Mouse (Mus musculus): Measurements from ENCODE around the gene Srgap3. TPM values are rescaled to one million over a fixed set of nuclear protein-coding genes. Genes with fewer than 3 reads are reported as not detected.

The Srgap3 gene
- total and polyA plus RNA-seq, 2 experiments from 2014 or later: 0.33 TPM; not detected in 1

DNA sequence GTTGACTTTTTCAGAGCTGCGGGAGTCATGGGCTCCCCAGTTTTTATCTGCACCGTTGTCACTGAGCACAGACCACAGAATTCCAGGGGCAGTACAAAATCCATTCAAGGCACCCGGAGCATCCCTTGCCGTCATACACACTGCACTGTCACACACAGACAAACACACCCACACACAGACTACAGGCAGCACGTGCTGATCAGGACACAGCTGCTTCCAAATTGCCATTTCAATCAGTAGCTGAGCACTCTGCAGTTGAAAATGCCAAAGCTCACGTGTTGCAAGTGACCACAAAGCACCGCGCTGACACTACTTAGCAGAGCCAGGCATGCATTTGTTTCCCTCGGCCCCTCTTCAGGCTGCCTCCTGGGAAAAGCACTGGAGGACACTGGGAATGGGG is 7.8 kb downstream of the Srgap3 start:
- no peak overlapping the region for H3K27ac ChIP-seq (ENCODE audit: low read depth)
- ATAC-seq (ENCODE audit: insufficient read depth, low read depth) (no peak), DNase-seq (ENCODE audit: low spot score) (no peak)
- H3K4me2 ChIP-seq (ENCODE audit: low read depth, low read length): no peak overlapping the region
- no peaks in the 10 kb centered on the region for H3K36me3 ChIP-seq (replicated peaks; ENCODE audit: control insufficient read depth, insufficient read depth, low read length)
- H3K9me3 ChIP-seq (replicated peaks; ENCODE audit: control insufficient read depth, low read length): no peaks in the 10 kb centered on the region
- H3K4me3 ChIP-seq (ENCODE audit: low read depth, low read length): no peak overlapping the region
- H3K4me1 ChIP-seq (ENCODE audit: control insufficient read depth, insufficient read depth): no peaks in the 10 kb centered on the region
- WGBS: 78% methylated on average over 9 of the region's 9 CpGs
- H3K9ac ChIP-seq (replicated peaks; ENCODE audit: low read depth, low read length): no peak overlapping the region
- H3K27me3 ChIP-seq (ENCODE audit: control insufficient read depth, insufficient read depth, low read length): no peaks in the 10 kb centered on the region
- TF ChIP-seq EP300 (IDR thresholded peaks at IDR 0.05; ENCODE audit: low read depth) (no peak), CTCF (IDR thresholded peaks at IDR 0.05; ENCODE audit: low read depth) (no peak)

DNA sequence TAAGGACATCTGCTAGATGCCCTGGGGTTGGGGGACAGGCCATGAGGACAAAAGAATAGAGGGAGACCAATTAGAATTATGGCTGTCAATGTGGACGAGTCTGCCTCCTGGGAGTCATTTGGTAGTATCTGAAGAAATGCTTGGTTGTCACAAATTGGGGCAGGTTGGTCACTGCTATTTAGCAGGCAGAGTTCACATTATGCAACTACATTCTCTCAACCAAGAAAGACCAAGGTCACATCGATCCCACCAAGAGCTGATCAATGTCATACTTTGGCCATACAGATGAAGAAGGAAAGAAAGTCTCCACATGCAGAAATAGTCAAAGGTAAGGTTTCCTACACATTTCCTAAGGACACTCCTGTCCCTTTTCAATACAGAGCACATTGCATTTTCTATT is 9.3 kb downstream of the Srgap3 start:
- H3K36me3 ChIP-seq (replicated peaks; ENCODE audit: control insufficient read depth, insufficient read depth, low read length): no peaks in the 10 kb centered on the region
- no peak overlapping the region for H3K9ac ChIP-seq (replicated peaks; ENCODE audit: low read depth, low read length)
- DNase-seq (ENCODE audit: low spot score) (no peak), ATAC-seq (ENCODE audit: insufficient read depth, low read depth) (no peak)
- no peaks in the 10 kb centered on the region for H3K27me3 ChIP-seq (ENCODE audit: control insufficient read depth, insufficient read depth, low read length)
- no peak overlapping the region for H3K4me2 ChIP-seq (ENCODE audit: low read depth, low read length)
- no peaks in the 10 kb centered on the region for H3K9me3 ChIP-seq (replicated peaks; ENCODE audit: control insufficient read depth, low read length)
- H3K27ac ChIP-seq (ENCODE audit: low read depth): no peak overlapping the region
- TF ChIP-seq CTCF (IDR thresholded peaks at IDR 0.05; ENCODE audit: low read depth) (no peak), EP300 (IDR thresholded peaks at IDR 0.05; ENCODE audit: low read depth) (no peak)
- H3K4me3 ChIP-seq (ENCODE audit: low read depth, low read length): no peak overlapping the region
- WGBS: 77% methylated on average over 2 of the region's 2 CpGs
- H3K4me1 ChIP-seq (ENCODE audit: control insufficient read depth, insufficient read depth): no peaks in the 10 kb centered on the region

DNA sequence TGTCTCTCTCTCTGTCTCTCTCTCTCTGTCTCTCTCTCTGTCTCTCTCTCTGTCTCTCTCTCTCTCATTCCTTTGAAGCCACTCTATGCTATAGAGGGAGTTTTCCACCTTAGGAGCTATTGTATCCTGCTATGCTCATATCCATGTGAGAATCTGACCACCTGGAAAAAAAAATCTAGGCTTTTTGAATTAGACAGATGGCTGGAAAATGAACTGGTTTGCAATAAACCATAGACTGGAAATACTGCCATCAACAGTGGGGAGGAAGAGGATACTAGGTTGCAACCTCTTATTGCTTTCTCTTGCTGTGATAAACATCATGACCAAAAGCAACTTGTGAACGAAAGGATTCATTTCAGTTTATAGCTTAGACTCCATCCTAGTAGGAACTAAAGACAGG is 12.6 kb downstream of the Srgap3 start:
- no peak overlapping the region for H3K4me3 ChIP-seq (ENCODE audit: low read depth, low read length)
- H3K27me3 ChIP-seq (ENCODE audit: control insufficient read depth, insufficient read depth, low read length): no peaks in the 10 kb centered on the region
- H3K4me1 ChIP-seq (ENCODE audit: control insufficient read depth, insufficient read depth): no peaks in the 10 kb centered on the region
- no peak overlapping the region for H3K27ac ChIP-seq (ENCODE audit: low read depth)
- TF ChIP-seq CTCF (IDR thresholded peaks at IDR 0.05; ENCODE audit: low read depth) (no peak), EP300 (IDR thresholded peaks at IDR 0.05; ENCODE audit: low read depth) (no peak)
- ATAC-seq (ENCODE audit: insufficient read depth, low read depth) (no peak), DNase-seq (ENCODE audit: low spot score) (no peak)
- no peak overlapping the region for H3K4me2 ChIP-seq (ENCODE audit: low read depth, low read length)
- no peak overlapping the region for H3K9ac ChIP-seq (replicated peaks; ENCODE audit: low read depth, low read length)
- WGBS: 59% methylated on average over 1 of the region's 1 CpGs
- no peaks in the 10 kb centered on the region for H3K9me3 ChIP-seq (replicated peaks; ENCODE audit: control insufficient read depth, low read length)
- no peaks in the 10 kb centered on the region for H3K36me3 ChIP-seq (replicated peaks; ENCODE audit: control insufficient read depth, insufficient read depth, low read length)

GRCm38 (mm10) chr6:112932611-112933010 is 14.5 kb downstream of the Srgap3 start:
- H3K36me3 ChIP-seq (replicated peaks; ENCODE audit: control insufficient read depth, insufficient read depth, low read length): no peaks in the 10 kb centered on the region
- no peak overlapping the region for H3K9ac ChIP-seq (replicated peaks; ENCODE audit: low read depth, low read length)
- H3K27me3 ChIP-seq (ENCODE audit: control insufficient read depth, insufficient read depth, low read length): no peaks in the 10 kb centered on the region
- H3K4me2 ChIP-seq (ENCODE audit: low read depth, low read length): no peak overlapping the region
- ATAC-seq (ENCODE audit: insufficient read depth, low read depth) (no peak), DNase-seq (ENCODE audit: low spot score) (no peak)
- no peak overlapping the region for H3K4me3 ChIP-seq (ENCODE audit: low read depth, low read length)
- 70% methylated on average over 8 of the region's 8 CpGs for WGBS
- H3K27ac ChIP-seq (ENCODE audit: low read depth): no peak overlapping the region
- H3K4me1 ChIP-seq (ENCODE audit: control insufficient read depth, insufficient read depth): no peaks in the 10 kb centered on the region
- TF ChIP-seq CTCF (IDR thresholded peaks at IDR 0.05; ENCODE audit: low read depth) (no peak), EP300 (IDR thresholded peaks at IDR 0.05; ENCODE audit: low read depth) (no peak)
- no peaks in the 10 kb centered on the region for H3K9me3 ChIP-seq (replicated peaks; ENCODE audit: control insufficient read depth, low read length)

- H3K4me2 ChIP-seq (ENCODE audit: low read depth, low read length): peak overlapping the region; percentile 49
- H3K4me3 ChIP-seq (ENCODE audit: low read depth, low read length): peak overlapping the region; percentile 15; the same call in 1 of the 2 replicates
- H3K27me3 ChIP-seq (ENCODE audit: control insufficient read depth, insufficient read depth, low read length): no peaks in the 10 kb centered on the region
- no peaks in the 10 kb centered on the region for H3K4me1 ChIP-seq (ENCODE audit: control insufficient read depth, insufficient read depth)
- no peaks in the 10 kb centered on the region for H3K9me3 ChIP-seq (replicated peaks; ENCODE audit: control insufficient read depth, low read length)
- no peaks in the 10 kb centered on the region for H3K36me3 ChIP-seq (replicated peaks; ENCODE audit: control insufficient read depth, insufficient read depth, low read length)
- peak; percentile 36 for DNase-seq (ENCODE audit: low spot score)
- no peak overlapping the region for H3K27ac ChIP-seq (ENCODE audit: low read depth)
- 29% methylated on average over 5 of the region's 5 CpGs for WGBS
- H3K9ac ChIP-seq (replicated peaks; ENCODE audit: low read depth, low read length): no peak overlapping the region
- ATAC-seq (ENCODE audit: insufficient read depth, low read depth): peak; percentile 47; the same call in 1 of the 2 replicates
- TF ChIP-seq CTCF (IDR thresholded peaks at IDR 0.05; ENCODE audit: low read depth) (no peak), EP300 (IDR thresholded peaks at IDR 0.05; ENCODE audit: low read depth) (no peak)
Measured at GRCm38 (mm10) chr6:112930011-112930451, 17.0 kb downstream of the Srgap3 start.

- ATAC-seq (ENCODE audit: insufficient read depth, low read depth): no peak
- Histone ChIP-seq H3K27ac (ENCODE audit: low read depth) (no peak overlapping the region), H3K4me1 (ENCODE audit: control insufficient read depth, insufficient read depth) (no peaks in the 10 kb centered on the region), H3K4me2 (ENCODE audit: low read depth, low read length) (peak overlapping the region; percentile 49), H3K9me3 (replicated peaks; ENCODE audit: control insufficient read depth, low read length) (no peaks in the 10 kb centered on the region), H3K9ac (replicated peaks; ENCODE audit: low read depth, low read length) (no peak overlapping the region), H3K36me3 (replicated peaks; ENCODE audit: control insufficient read depth, insufficient read depth, low read length) (no peaks in the 10 kb centered on the region), H3K27me3 (ENCODE audit: control insufficient read depth, insufficient read depth, low read length) (no peaks in the 10 kb centered on the region), H3K4me3 (ENCODE audit: low read depth, low read length) (peak overlapping the region; percentile 15; the same call in 1 of the 2 replicates)
- TF ChIP-seq EP300 (IDR thresholded peaks at IDR 0.05; ENCODE audit: low read depth) (no peak), CTCF (IDR thresholded peaks at IDR 0.05; ENCODE audit: low read depth) (no peak)
- 70% methylated on average over 6 of the region's 6 CpGs for WGBS
- no peak for DNase-seq (ENCODE audit: low spot score)
Measured at GRCm38 (mm10) chr6:112929291-112929984, 17.6 kb downstream of the Srgap3 start.
